In the genomic region with DNA sequence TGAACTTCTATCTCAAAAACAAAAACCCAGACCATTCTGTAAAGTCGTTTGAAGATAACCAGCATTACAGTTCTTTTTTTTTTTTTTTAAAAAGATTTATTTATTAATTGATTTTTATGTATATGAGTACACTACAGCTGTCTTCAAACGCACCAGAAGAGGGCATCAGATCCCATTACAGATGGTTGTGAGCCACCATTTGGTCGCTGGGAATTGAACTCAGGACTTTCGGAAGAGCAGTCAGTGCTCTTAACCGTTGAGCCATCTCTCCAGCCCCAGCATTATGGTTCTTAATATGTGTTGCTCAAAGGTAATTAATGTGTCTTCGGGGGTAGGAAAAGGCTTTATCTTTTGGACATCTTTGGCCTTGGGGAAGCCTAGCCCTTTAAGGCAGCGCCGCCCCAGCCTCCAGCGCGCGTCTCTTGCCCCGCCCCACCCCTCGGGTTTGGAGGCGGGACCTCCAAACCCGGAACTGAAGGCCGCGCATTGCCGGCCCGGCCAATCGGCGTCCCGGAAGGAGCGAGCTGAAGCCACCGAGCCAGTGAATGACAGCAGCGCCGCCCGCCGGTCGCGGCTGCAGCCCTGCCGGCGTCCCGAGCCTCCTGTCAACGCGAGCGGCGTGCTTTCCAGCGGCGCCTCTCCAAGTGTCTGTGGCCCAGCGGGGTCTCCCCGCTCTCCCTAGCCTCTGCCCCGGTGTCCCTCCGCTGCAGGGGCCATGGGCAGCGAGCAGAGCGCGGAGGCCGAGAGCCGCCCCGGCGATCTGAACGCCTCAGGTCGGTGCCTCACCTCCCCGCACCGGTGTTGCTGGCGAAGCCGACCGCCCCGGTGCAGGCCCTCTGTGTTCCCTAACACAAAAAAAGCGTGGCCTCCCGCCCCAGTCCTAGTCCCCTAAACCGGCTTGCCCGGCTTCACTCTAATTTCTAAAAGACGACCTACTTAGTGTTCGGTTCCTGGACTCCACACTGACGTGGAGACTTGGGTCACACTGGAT, we compare ENCODE assay signal across 7 mouse cellular contexts. TPM values are rescaled to one million over a fixed set of nuclear protein-coding genes. Genes with fewer than 3 reads are reported as not detected.
DNase-seq lines count a peak whose midpoint lies in the region; ATAC-seq and TF ChIP-seq lines count a peak whose summit lies in the region.

No protein-coding gene starts in this region.

- H3K27ac ChIP-seq in embryonic facial prominence, embryonic 12.5 days = no peak overlapping the region
- peak overlapping the region; percentile 67; the same call in 1 of the 2 replicates for H3K27ac ChIP-seq in kidney, adult 2 months (ENCODE audit: insufficient read depth, low read depth, low read length)
- H3K27ac ChIP-seq in limb, embryonic 12.5 days = peak overlapping the region; percentile 53; the same call in 1 of the 2 replicates
- H3K27ac ChIP-seq in midbrain, embryonic 15.5 days = peak overlapping the region; percentile 89
- H3K27ac ChIP-seq in spleen, adult 2 months (ENCODE audit: insufficient read depth, low read length) = peak overlapping the region; percentile 90

- peak; percentile 94 for DNase-seq in adrenal gland, postnatal 25 days
- peak; percentile 92 to 95 for DNase-seq in heart, adult 18-20 months
- peak; percentile 96 for DNase-seq in kidney, adult 2 months
- peak; percentile 91 to 92 for DNase-seq in spleen, adult 2 months (ENCODE audit: low read depth in 1 of 2, low spot score in 2 of 2)

- H3K4me3 ChIP-seq in embryonic facial prominence, embryonic 12.5 days = peak overlapping the region; percentile 79
- H3K4me3 ChIP-seq in kidney, adult 2 months (ENCODE audit: insufficient read depth, low read depth, low read length) = peak overlapping the region; percentile 92
- H3K4me3 ChIP-seq in limb, embryonic 12.5 days (replicated peaks) = peak overlapping the region; percentile 93
- peak overlapping the region; percentile 86 for H3K4me3 ChIP-seq in midbrain, embryonic 15.5 days
- peak overlapping the region; percentile 99 for H3K4me3 ChIP-seq in spleen, adult 2 months (ENCODE audit: extremely low read depth, insufficient read depth, insufficient read length)

- TF ChIP-seq CTCF in kidney, adult 2 months (conservative IDR thresholded peaks at IDR 0.05; ENCODE audit: insufficient read depth, insufficient read length, low read depth, low read length) = peak; percentile 63
- peak; percentile 53; the same call in 1 of the 2 replicates for TF ChIP-seq CTCF in spleen, adult 2 months (IDR thresholded peaks at IDR 0.05; ENCODE audit: extremely low read depth, insufficient read depth, insufficient read length, insufficient replicate concordance)

- 2% methylated on average over 65 of the region's 65 CpGs for WGBS in embryonic facial prominence, embryonic 12.5 days
- WGBS in kidney, adult 2 months = 3% methylated on average over 65 of the region's 65 CpGs
- 2% methylated on average over 65 of the region's 65 CpGs for WGBS in limb, embryonic 12.5 days
- 1% methylated on average over 65 of the region's 65 CpGs for WGBS in midbrain, embryonic 15.5 days
- 4% methylated on average over 65 of the region's 65 CpGs for WGBS in spleen, adult 2 months

- no peaks in the 10 kb centered on the region for H3K27me3 ChIP-seq in embryonic facial prominence, embryonic 12.5 days
- H3K27me3 ChIP-seq in kidney, adult 2 months (replicated peaks; ENCODE audit: control insufficient read depth, insufficient read depth, low read length) = no peaks in the 10 kb centered on the region
- H3K27me3 ChIP-seq in limb, embryonic 12.5 days = no peaks in the 10 kb centered on the region
- H3K27me3 ChIP-seq in midbrain, embryonic 15.5 days (replicated peaks) = no peaks in the 10 kb centered on the region
- H3K27me3 ChIP-seq in spleen, adult 2 months (ENCODE audit: control insufficient read depth, insufficient read depth, low read length) = no peaks in the 10 kb centered on the region

- peak overlapping the region; percentile 89 for H3K9ac ChIP-seq in embryonic facial prominence, embryonic 12.5 days
- peak overlapping the region; percentile 81 for H3K9ac ChIP-seq in limb, embryonic 12.5 days (replicated peaks)
- peak overlapping the region; percentile 87 for H3K9ac ChIP-seq in midbrain, embryonic 15.5 days

- no peaks in the 10 kb centered on the region for H3K4me1 ChIP-seq in embryonic facial prominence, embryonic 12.5 days
- H3K4me1 ChIP-seq in kidney, adult 2 months (ENCODE audit: control insufficient read depth, insufficient read depth, low read length) = peaks cover 4% of the 10 kb centered on the region; the same call in 1 of the 2 replicates
- H3K4me1 ChIP-seq in limb, embryonic 12.5 days (replicated peaks) = peaks cover 7% of the 10 kb centered on the region
- peaks cover 11% of the 10 kb centered on the region; the same call in 1 of the 2 replicates for H3K4me1 ChIP-seq in midbrain, embryonic 15.5 days
- no peaks in the 10 kb centered on the region for H3K4me1 ChIP-seq in spleen, adult 2 months (ENCODE audit: control insufficient read depth, insufficient read depth, insufficient read length)

- H3K36me3 ChIP-seq in embryonic facial prominence, embryonic 12.5 days = no peaks in the 10 kb centered on the region
- no peaks in the 10 kb centered on the region for H3K36me3 ChIP-seq in kidney, adult 2 months (ENCODE audit: control insufficient read depth, insufficient read depth, low read length)
- no peaks in the 10 kb centered on the region for H3K36me3 ChIP-seq in limb, embryonic 12.5 days
- no peaks in the 10 kb centered on the region; the same call in 1 of the 2 replicates for H3K36me3 ChIP-seq in midbrain, embryonic 15.5 days (replicated peaks)
- H3K36me3 ChIP-seq in spleen, adult 2 months (ENCODE audit: control insufficient read depth, insufficient read depth, low read length) = peaks cover 5% of the 10 kb centered on the region

- ATAC-seq in embryonic facial prominence, embryonic 12.5 days (ENCODE audit: insufficient number of reproducible peaks, insufficient read depth, low FRiP score, low TSS enrichment) = peak; percentile 97
- peak; percentile 97 for ATAC-seq in limb, embryonic 12.5 days (ENCODE audit: insufficient number of reproducible peaks, insufficient read depth, low FRiP score, low TSS enrichment, low read depth)
- peak; percentile 99 for ATAC-seq in midbrain, embryonic 15.5 days (replicated peaks)

- no peak for TF ChIP-seq POLR2A in kidney, adult 2 months (IDR thresholded peaks at IDR 0.05; ENCODE audit: low read depth, low read length)
- peak; percentile 8; the same call in 1 of the 2 replicates for TF ChIP-seq POLR2A in spleen, adult 2 months (IDR thresholded peaks at IDR 0.05; ENCODE audit: low read depth, low read length)

- H3K4me2 ChIP-seq in embryonic facial prominence, embryonic 12.5 days (replicated peaks) = peak overlapping the region; percentile 66
- H3K4me2 ChIP-seq in limb, embryonic 12.5 days = peak overlapping the region; percentile 77
- peak overlapping the region; percentile 57 for H3K4me2 ChIP-seq in midbrain, embryonic 15.5 days

- H3K9me3 ChIP-seq in embryonic facial prominence, embryonic 12.5 days = no peaks in the 10 kb centered on the region
- H3K9me3 ChIP-seq in limb, embryonic 12.5 days = no peaks in the 10 kb centered on the region
- H3K9me3 ChIP-seq in midbrain, embryonic 15.5 days = no peaks in the 10 kb centered on the region

RNA-seq across cellular contexts. Expression of a gene that starts 1.5 kb away (rescaled TPM):
- total RNA-seq in adrenal gland, postnatal 25 days (2021) = 16.3 and 17.5 TPM in 2 replicates
- 21.1 and 21.9 TPM in 2 replicates for polyA plus RNA-seq in embryonic facial prominence, embryonic 12.5 days (2016; fragmentation: Nextera tagmentation; extraction: Ambion mirVana)
- 10 to 100 TPM; 11.4 to 12.2 TPM for total RNA-seq in heart, adult 18-20 months (2021)
- 14.5 and 15.1 TPM in 2 replicates for polyA plus RNA-seq in kidney, adult 2 months (2012; rRNA removed)
- polyA plus RNA-seq in limb, embryonic 12.5 days (2016; fragmentation: Nextera tagmentation; extraction: Ambion mirVana) = 19.5 and 22.4 TPM in 2 replicates
- 48.6 and 49.7 TPM in 2 replicates for polyA plus RNA-seq in midbrain, embryonic 15.5 days (2015; fragmentation: Nextera tagmentation; extraction: Ambion mirVana)
- 9.2 and 12.3 TPM in 2 replicates for polyA plus RNA-seq in spleen, adult 2 months (2012; rRNA removed)

RNA-seq across cellular contexts. Expression of a gene that starts 8.5 kb away (rescaled TPM):
- 3.7 and 5.5 TPM in 2 replicates for total RNA-seq in adrenal gland, postnatal 25 days (2021)
- polyA plus RNA-seq in embryonic facial prominence, embryonic 12.5 days (2016; fragmentation: Nextera tagmentation; extraction: Ambion mirVana) = 0.75 and 1.2 TPM in 2 replicates
- 1 to 10 TPM; 3.4 to 4.1 TPM for total RNA-seq in heart, adult 18-20 months (2021)
- 8.8 and 9.6 TPM in 2 replicates for polyA plus RNA-seq in kidney, adult 2 months (2012; rRNA removed)
- polyA plus RNA-seq in limb, embryonic 12.5 days (2016; fragmentation: Nextera tagmentation; extraction: Ambion mirVana) = 0.69 and 1.1 TPM in 2 replicates
- 1.1 TPM in 2 replicates for polyA plus RNA-seq in midbrain, embryonic 15.5 days (2015; fragmentation: Nextera tagmentation; extraction: Ambion mirVana)
- polyA plus RNA-seq in spleen, adult 2 months (2012; rRNA removed) = 1.4 TPM in 2 replicates
